Mouse (Mus musculus): ENCODE results near the gene Vti1a. TPM values are rescaled to one million over a fixed set of nuclear protein-coding genes. Genes with fewer than 3 reads are reported as not detected.

The Vti1a gene
- total RNA-seq, 1 experiment from 2014 or later: 62.6 TPM

- ATAC-seq (ENCODE audit: extremely low read depth, insufficient number of reproducible peaks, low FRiP score, poor library complexity, severe bottlenecking): no peak
Measured at GRCm38 (mm10) chr19:55564104-55564938, 248.2 kb downstream of the Vti1a start.

GRCm38 (mm10) chr19:55565111-55565510 lies 249.0 kb downstream of the Vti1a start:
- no peak for ATAC-seq (ENCODE audit: extremely low read depth, insufficient number of reproducible peaks, low FRiP score, poor library complexity, severe bottlenecking)

GRCm38 (mm10) chr19:55565523-55566369 lies 249.7 kb downstream of the Vti1a start:
- ATAC-seq (ENCODE audit: extremely low read depth, insufficient number of reproducible peaks, low FRiP score, poor library complexity, severe bottlenecking): no peak

DNA sequence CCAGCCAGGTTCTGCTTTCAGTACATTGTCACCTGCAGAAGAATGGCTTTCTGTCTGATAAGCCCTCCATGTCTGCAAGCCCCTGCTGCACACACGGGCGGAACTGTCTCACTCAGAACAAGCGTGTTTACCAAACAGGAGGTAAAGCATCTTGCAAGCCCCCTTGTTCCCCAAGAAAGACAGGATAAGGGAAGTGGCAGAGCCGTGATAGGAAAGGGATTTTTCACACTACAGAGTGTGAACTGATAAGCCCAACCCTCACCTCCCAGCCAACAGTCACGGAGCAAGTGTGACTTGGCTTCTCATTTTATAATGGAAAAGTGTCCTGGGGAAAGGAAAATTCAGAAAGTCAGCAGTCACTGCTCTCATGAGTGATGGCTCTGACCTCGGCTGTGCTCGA lies 253.0 kb downstream of the Vti1a start:
- ATAC-seq (ENCODE audit: extremely low read depth, insufficient number of reproducible peaks, low FRiP score, poor library complexity, severe bottlenecking): no peak

DNA sequence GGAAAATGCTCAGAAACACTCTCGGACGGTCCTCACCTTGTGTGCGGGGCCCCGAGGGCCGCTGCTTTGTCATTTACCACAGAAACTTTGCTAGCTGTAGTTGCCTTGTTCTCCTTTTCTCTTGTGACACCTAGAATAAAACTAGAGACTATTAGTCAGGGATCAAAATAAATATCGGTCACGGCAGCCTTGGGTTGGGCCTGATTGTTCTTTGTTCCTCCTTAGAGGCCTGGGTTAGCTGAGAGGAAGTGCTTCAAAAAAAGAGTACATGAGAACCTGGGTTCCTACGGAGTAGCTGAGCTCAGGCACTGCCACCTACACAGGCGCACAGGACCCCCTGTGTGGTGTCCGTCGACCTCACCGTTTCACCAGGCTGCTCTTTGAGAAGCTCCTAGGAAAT lies 253.8 kb downstream of the Vti1a start:
- no peak for ATAC-seq (ENCODE audit: extremely low read depth, insufficient number of reproducible peaks, low FRiP score, poor library complexity, severe bottlenecking)

GRCm38 (mm10) chr19:55570520-55571296 lies 254.6 kb downstream of the Vti1a start:
- no peak for ATAC-seq (ENCODE audit: extremely low read depth, insufficient number of reproducible peaks, low FRiP score, poor library complexity, severe bottlenecking)

GRCm38 (mm10) chr19:55571486-55571885 lies 255.4 kb downstream of the Vti1a start:
- no peak for ATAC-seq (ENCODE audit: extremely low read depth, insufficient number of reproducible peaks, low FRiP score, poor library complexity, severe bottlenecking)

- ATAC-seq (ENCODE audit: extremely low read depth, insufficient number of reproducible peaks, low FRiP score, poor library complexity, severe bottlenecking): no peak
Measured at GRCm38 (mm10) chr19:55577306-55578042, 261.4 kb downstream of the Vti1a start.

GRCm38 (mm10) chr19:55578094-55579085 lies 262.3 kb downstream of the Vti1a start:
- no peak for ATAC-seq (ENCODE audit: extremely low read depth, insufficient number of reproducible peaks, low FRiP score, poor library complexity, severe bottlenecking)

DNA sequence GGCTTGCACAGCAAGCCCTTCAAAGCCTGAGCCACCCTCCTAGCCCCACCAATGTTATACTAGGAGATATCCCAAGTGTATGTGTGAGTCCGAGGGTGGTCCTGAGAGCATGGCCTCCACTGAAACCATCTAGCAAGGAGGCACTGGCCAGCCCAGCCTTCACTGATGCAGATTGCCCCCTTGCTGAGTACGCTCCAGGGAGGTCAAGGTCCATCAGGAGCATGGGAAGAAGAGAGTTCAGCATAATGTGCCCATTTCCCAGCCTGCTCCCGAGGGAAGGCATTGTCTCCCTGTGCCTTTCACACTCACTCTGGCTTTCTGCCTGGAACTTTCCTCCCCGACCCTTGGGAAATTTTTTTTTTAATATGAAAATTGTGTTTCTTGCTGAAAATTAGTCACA lies 263.2 kb downstream of the Vti1a start:
- ATAC-seq (ENCODE audit: extremely low read depth, insufficient number of reproducible peaks, low FRiP score, poor library complexity, severe bottlenecking): no peak

GRCm38 (mm10) chr19:55580152-55580551 lies 264.1 kb downstream of the Vti1a start:
- ATAC-seq (ENCODE audit: extremely low read depth, insufficient number of reproducible peaks, low FRiP score, poor library complexity, severe bottlenecking): no peak

DNA sequence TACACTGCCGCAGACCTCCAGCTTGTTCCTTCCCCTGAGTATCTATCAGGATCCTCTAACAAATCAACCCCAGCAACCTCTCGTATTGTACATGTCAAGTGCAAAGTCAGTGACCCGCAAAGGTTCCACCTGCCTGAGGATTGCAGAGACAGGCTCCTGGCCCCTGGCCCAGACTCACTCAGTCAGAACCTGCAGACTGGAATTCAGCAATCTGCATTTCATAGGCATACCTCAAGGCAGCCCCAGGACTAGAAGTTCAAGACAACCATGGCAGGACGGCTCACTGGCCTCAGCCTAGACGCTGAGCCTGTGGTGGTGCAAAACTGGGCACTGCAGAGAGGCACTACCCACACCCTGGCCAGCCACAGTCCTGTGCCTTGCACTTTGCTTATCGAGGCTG lies 264.6 kb downstream of the Vti1a start:
- ATAC-seq (ENCODE audit: extremely low read depth, insufficient number of reproducible peaks, low FRiP score, poor library complexity, severe bottlenecking): no peak

DNA sequence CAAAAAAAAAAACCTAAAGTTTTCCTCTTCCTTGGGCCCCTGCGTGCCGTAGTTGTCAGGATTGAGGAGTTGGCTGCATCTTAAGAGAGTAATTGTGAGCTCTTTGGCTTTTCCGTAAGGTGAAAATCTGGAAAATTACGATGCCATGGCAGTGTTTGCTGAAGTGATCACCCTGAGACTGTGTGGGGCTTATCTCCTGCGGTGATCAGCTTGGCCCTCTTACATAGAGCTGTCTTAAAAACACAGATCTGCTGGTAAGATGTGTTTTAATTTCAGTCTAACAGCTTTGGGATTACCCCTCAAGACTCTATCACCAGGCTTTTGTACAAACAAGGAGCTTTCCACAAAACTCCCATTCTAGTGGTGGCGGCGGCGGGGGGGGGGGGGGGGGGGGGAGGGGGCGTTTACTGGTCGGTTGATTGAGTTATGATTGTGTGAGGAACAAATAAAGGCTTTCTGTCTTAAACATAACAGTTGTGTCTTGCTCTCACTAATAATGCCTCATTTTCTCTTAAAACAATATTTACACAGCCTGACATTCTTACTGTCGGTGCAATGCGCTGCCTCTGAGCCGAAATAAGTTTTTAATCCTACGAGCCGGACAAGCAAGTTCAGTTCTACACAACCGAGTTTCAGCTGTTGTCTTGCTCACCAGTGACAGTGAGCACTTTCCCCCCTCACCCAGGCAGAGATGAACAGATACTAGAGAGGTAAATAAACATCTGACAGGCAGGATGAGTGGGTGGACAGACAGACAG lies 267.0 kb downstream of the Vti1a start:
- no peak for ATAC-seq (ENCODE audit: extremely low read depth, insufficient number of reproducible peaks, low FRiP score, poor library complexity, severe bottlenecking)

DNA sequence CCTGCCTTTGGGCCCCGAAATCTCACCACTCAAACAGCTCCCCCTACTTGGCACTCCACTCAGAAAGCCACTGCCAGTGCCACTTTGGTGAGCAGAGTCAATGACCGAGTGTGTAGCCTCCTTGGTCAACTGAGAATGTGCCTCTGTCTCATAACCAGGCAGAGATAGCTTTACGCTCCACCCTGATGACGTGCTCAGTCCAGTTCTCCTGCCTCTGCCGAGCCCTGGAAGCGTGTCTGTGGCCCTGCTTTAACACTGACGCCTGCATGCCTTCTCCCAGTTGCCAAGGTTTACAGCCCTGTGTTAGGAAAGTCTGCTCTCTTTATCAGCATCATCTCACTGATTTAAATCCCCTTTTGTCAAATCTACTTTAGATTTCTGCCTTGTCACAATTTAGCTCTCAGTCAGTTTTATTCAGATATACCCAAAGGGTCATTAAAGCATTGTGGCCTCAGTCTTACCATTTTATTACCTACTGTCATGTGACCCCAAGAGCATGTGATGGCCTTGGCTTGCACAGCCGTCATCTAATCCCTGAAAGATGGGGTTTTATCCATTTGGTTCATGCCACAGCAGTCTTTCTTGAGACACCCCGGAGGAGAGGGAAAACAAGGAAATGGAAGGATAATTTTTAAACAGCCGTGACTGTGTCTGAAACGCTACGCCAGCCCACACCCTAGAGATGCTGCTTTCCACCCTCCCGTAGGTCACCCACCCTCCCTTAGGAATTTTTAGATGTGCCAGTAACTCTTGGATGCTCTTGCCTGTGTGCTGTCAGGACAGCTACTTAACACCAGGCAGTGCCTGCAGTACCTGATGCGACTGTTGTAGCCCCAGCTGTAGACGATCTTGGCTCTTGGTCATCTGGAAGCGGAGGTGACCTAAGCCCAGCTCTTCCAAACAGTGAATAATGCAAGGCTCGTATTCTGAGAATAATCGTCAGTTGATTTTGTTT lies 269.5 kb downstream of the Vti1a start:
- no peak for ATAC-seq (ENCODE audit: extremely low read depth, insufficient number of reproducible peaks, low FRiP score, poor library complexity, severe bottlenecking)

DNA sequence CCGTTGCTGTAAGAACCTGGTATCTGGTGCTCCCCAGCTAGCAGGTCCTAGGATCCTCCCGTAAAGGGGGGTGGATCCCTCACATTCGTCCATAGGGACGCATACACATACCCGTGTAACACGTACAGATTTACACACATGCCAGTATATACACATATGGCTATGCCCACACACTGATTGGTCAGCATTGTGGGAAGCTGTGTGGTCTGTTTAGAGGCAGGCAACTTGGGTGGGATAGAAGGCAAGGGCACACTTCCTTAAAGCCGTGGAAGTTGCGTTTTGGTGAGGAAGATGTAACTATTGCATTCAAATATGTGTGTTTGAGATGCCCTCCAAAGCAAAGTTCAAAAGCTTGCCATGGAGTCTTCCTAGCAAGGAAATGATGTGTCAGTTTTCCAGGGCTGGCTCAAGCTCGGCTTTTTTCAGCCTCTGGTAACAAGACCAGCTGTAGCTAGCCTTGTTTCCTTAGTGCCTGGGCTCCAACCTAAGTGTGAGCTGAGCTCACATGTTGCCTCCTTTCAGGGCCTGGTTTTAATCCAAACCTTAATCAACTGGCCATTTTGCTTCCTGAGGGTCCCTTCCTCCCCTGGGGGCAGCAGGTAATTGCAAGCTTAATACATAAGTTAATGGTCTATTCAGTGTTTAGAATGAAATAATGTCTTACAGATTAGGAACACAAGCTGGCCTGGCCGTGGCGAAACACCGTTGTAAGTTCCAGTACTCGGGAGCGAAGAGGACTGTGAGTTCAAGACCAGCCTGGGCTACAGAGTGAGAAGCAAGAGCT lies 271.7 kb downstream of the Vti1a start:
- ATAC-seq (ENCODE audit: extremely low read depth, insufficient number of reproducible peaks, low FRiP score, poor library complexity, severe bottlenecking): no peak
